In the genomic region with DNA sequence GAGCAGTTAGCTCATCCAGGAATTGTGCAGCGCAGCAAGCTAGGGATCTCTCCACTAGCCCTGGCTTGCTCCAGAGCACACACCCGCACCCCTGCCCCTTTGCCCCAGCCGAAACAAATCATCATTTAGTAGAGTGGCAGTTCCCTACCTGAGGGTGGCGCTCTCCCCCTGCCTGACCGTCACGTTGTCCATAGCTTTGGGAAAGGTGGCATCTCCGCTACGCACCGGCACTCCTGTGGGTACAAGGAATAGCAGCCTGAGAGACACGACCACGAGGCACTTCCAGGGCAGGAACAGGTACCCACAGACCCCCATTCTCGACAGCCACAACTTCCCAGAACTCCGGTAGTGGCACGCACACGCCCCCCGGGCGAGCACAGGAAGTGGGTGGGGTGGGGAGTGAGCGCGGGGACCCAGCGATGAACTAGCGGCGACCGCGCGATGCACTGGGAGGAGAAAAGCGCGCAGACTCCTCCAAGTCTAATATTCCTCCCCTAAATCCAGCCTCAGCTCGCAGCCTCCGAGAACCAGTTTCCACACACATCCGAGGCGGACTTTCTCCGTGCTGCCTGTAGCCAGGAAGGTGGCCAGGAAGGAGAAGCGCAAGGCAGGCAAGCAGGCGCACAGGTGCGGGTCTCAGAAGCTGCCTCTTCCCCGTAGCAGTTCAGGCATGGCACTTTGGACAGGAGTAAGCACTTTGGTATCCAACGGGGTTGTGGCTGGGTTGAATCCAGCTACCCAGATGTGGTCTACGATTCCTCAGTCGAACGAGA, we compare ENCODE assay signal across 8 mouse cellular contexts.
DNase-seq lines count a peak whose midpoint lies in the region; ATAC-seq lines count a peak whose summit lies in the region.

No protein-coding gene starts in this region.

- no peaks in the 10 kb centered on the region for H3K36me3 ChIP-seq in forebrain, embryonic 13.5 days (ENCODE audit: poor library complexity, severe bottlenecking)
- H3K36me3 ChIP-seq in hindbrain, embryonic 13.5 days, result no peaks in the 10 kb centered on the region
- no peaks in the 10 kb centered on the region for H3K36me3 ChIP-seq in midbrain, embryonic 14.5 days (ENCODE audit: control insufficient read depth, insufficient read depth, low read length)

- WGBS in forebrain, embryonic 13.5 days, result under 1% methylated on average over 40 of the region's 40 CpGs
- WGBS in hindbrain, embryonic 13.5 days, result 1% methylated on average over 40 of the region's 40 CpGs
- under 1% methylated on average over 40 of the region's 40 CpGs for WGBS in midbrain, embryonic 14.5 days

- H3K27ac ChIP-seq in forebrain, embryonic 13.5 days, result peak overlapping the region; percentile 63
- peak overlapping the region; percentile 93 for H3K27ac ChIP-seq in hindbrain, embryonic 13.5 days
- peak overlapping the region; percentile 87 for H3K27ac ChIP-seq in midbrain, embryonic 14.5 days (replicated peaks; ENCODE audit: low read depth, low read length)

- H3K4me2 ChIP-seq in forebrain, embryonic 13.5 days, result peak overlapping the region; percentile 98
- peak overlapping the region; percentile 88 for H3K4me2 ChIP-seq in hindbrain, embryonic 13.5 days
- peak overlapping the region; percentile 95 for H3K4me2 ChIP-seq in midbrain, embryonic 14.5 days (ENCODE audit: low read length)

- intact Hi-C loops in left cerebral cortex, postnatal 36 days (cut with DNase I), result loop anchor here (5.0 kb wide), 5 partner anchors 46 to 1149 kb away; no protein-coding TSS in a partner anchor

- H3K9me3 ChIP-seq in forebrain, embryonic 13.5 days (replicated peaks), result no peaks in the 10 kb centered on the region
- no peaks in the 10 kb centered on the region for H3K9me3 ChIP-seq in hindbrain, embryonic 13.5 days
- no peaks in the 10 kb centered on the region for H3K9me3 ChIP-seq in midbrain, embryonic 14.5 days (ENCODE audit: control insufficient read depth, low read length)

- DNase-seq in ES-CJ7 (ENCODE audit: low read depth, low spot score), result peak; percentile 78
- peak; percentile 73 to 77 for DNase-seq in left cerebral cortex, postnatal 36 days (ENCODE audit: low spot score in 2 of 2)
- peak; percentile 74 for DNase-seq in midbrain, embryonic 14.5 days
- DNase-seq in testis, postnatal 14 days (ENCODE audit: low spot score), result peak; percentile 10

- H3K9ac ChIP-seq in forebrain, embryonic 13.5 days, result peak overlapping the region; percentile 62
- H3K9ac ChIP-seq in hindbrain, embryonic 13.5 days, result peak overlapping the region; percentile 81
- peak overlapping the region; percentile 65 for H3K9ac ChIP-seq in midbrain, embryonic 14.5 days (replicated peaks; ENCODE audit: low read length)

- ATAC-seq in cerebellum, adult (ENCODE audit: insufficient number of reproducible peaks, low FRiP score, low TSS enrichment), result peak; percentile 77
- peak; percentile 56 for ATAC-seq in forebrain, embryonic 13.5 days
- peak; percentile 57 for ATAC-seq in hindbrain, embryonic 13.5 days (ENCODE audit: low FRiP score)
- peak; percentile 39; the same call in 1 of the 2 replicates for ATAC-seq in midbrain, embryonic 14.5 days (ENCODE audit: low FRiP score, low TSS enrichment)
- no peak for ATAC-seq in monocyte, adult 5-6 weeks (replicated peaks; ENCODE audit: insufficient number of reproducible peaks, low FRiP score, low TSS enrichment, poor library complexity, severe bottlenecking)

- H3K4me1 ChIP-seq in forebrain, embryonic 13.5 days, result peaks cover 21% of the 10 kb centered on the region
- peaks cover 43% of the 10 kb centered on the region for H3K4me1 ChIP-seq in hindbrain, embryonic 13.5 days (replicated peaks)
- H3K4me1 ChIP-seq in midbrain, embryonic 14.5 days (ENCODE audit: control insufficient read depth, insufficient read depth, low read length), result peaks cover 21% of the 10 kb centered on the region

- H3K4me3 ChIP-seq in forebrain, embryonic 13.5 days, result peak overlapping the region; percentile 52
- H3K4me3 ChIP-seq in hindbrain, embryonic 13.5 days, result peak overlapping the region; percentile 62
- peak overlapping the region; percentile 54 for H3K4me3 ChIP-seq in midbrain, embryonic 14.5 days (replicated peaks; ENCODE audit: low read depth, low read length)

- H3K27me3 ChIP-seq in forebrain, embryonic 13.5 days, result peaks cover 31% of the 10 kb centered on the region
- H3K27me3 ChIP-seq in hindbrain, embryonic 13.5 days, result peaks cover 22% of the 10 kb centered on the region
- H3K27me3 ChIP-seq in midbrain, embryonic 14.5 days (ENCODE audit: control insufficient read depth, insufficient read depth, low read length), result 0 out of 2 replicates have a peak, but pooled peaks cover 4% of the 10 kb centered on the region

Comparison
In these comparisons a context has a peak if more than half of its experiments do, and no peak if none do; other contexts are left out.
1. DNase-seq: peak in every context shown above with its lines; median percentile 78 in ES-CJ7; 75 in left cerebral cortex, postnatal 36 days; 74 in midbrain, embryonic 14.5 days; 10 in testis, postnatal 14 days.